Mouse (Mus musculus): ENCODE measurements around the gene 1600015I10Rik.

1600015I10Rik gene

DNA sequence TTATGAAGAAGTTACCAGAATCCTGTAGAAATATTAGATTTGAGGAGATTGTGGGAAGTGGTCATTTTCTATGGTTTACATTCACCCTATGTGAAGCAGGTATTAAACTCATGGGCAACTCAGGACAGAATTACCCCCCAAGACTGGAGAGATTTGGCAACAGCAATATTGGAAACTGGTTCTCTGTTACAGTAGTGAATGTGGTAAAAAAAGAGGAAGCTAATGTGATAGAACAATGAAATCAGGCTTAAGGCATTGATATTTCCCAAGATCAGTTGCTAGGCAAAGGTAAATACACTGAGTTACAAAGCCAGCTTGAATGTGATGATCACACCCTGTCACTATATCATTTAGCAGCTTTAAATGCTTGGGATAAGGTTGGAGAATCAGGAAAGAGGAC lies 38.2 kb downstream of the 1600015I10Rik start:
- no peak for DNase-seq (ENCODE audit: low spot score in 2 of 2)

DNA sequence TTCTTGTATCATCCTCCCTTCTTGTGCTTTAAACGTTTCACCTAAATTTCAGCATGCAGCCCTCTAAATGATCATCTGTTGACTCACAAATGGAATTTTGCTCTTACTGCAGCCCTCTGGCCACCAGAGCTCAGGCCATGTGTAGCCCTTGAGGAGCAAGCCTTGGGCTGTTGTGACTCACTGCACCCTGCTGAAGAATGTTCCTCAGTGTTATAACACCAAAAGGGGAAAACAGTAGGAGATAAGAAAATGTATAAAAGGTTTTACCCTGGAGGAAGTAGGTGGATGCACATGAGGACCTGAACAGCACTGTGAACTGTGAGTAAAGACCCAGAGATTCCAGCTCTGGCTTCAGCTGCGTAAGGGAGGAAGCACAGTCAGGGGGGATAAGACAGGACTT lies 45.0 kb downstream of the 1600015I10Rik start, which contains the start of gene Doxl2:
Doxl2 (plus strand) TSS at position 301 of the 400 bp plus-strand sequence.
- no peak for DNase-seq (ENCODE audit: low spot score in 2 of 2)

DNA sequence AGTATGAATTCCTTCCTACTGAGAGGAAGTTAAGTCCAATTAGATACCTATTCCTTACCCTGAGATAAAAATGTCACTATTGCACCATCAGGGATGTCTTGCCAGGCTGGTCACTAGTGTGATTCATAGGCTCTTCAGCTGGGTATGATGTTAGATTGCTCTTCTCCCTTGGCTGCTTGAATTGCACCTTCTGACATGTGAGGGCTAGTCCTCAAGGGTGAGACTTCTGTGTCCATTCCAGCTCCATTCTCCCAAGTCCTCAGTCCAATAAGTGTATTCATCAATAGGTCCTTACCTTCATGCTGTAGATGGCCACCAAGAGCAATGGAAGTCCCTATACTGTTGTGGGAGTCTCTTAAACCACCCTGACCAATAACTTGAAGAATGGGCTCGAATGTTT lies 49.9 kb downstream of the 1600015I10Rik start:
- no peak for DNase-seq (ENCODE audit: low spot score in 2 of 2)

DNA sequence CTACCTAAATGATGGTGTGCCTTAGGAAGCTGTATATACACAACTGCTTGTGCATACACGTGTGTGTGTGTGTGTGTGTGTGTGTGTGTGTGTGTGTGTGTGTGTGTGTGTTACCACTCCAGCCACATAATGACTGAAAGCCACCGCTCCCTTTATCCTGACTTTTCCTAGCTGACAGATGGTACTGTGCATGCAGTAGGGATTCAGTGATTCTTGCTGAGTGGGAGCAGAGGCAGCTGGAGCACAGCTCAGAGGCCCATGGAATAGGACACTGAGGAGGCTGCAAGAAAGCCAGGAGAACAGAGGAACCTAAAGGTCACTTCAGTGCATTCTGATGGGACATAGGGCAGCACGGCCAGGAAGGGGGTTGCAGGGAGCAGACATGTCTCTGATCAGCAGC lies 52.6 kb downstream of the 1600015I10Rik start:
- no peak for DNase-seq (ENCODE audit: low spot score in 2 of 2)

All from urinary bladder, postnatal 36 days (tissue).